ENCODE assay signal across 9 mouse cellular contexts in the genomic region with DNA sequence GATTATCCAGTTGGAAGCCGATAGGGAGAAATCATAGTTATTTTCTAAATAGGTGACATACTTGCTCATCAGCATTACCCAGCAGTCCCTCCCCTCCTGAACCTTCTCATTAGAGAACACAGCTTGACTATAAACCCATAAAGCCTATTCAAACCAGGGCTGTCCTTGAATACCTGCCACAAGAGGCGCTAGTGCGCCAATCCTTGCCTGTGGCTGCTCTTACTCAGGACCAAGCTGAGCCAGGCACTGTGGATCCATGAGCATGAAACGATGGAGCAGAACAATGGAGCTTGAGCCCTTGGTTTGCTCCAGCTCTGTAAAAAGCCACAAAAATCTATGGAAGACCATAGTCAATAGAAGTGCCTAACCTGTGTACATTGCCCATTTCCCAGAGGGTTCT. TPM values are rescaled to one million over a fixed set of nuclear protein-coding genes. Genes with fewer than 3 reads are reported as not detected.
DNase-seq lines count a peak whose midpoint lies in the region; ATAC-seq and TF ChIP-seq lines count a peak whose summit lies in the region.
"Had no signal": no experiment of that assay in that cellular context is flagged by ENCODE, and none has a peak within 500 bp of the region (broad histone marks: within the 10 kb centered on the region; RNA-seq: fewer than 3 reads in every experiment).

No protein-coding gene starts in this region.

- 59% methylated on average over 4 of the region's 4 CpGs for whole genome bisulfite sequencing in heart, adult 2 months
- WGBS in heart, embryonic 10.5 days: 48% methylated on average over 4 of the region's 4 CpGs

- no peak overlapping the region for H3K4me3 ChIP-seq in heart, adult 2 months
- no peak overlapping the region for H3K4me3 ChIP-seq in heart, embryonic 10.5 days
- H3K4me3 ChIP-seq in MEL (ENCODE audit: control insufficient read depth in 1 of 2, insufficient read depth in 1 of 2, low read depth in 2 of 2, low read length in 2 of 2): no peak overlapping the region
- H3K4me3 ChIP-seq: hindbrain, embryonic 15.5 days had no signal

- no peak overlapping the region for H3K27ac ChIP-seq in heart, adult 2 months
- no peak overlapping the region for H3K27ac ChIP-seq in heart, embryonic 10.5 days
- no peak overlapping the region for H3K27ac ChIP-seq in MEL (ENCODE audit: control insufficient read depth, low read depth, low read length)
- H3K27ac ChIP-seq: hindbrain, embryonic 15.5 days had no signal

- H3K9ac ChIP-seq in heart, adult 2 months (ENCODE audit: low read depth, low read length): no peak overlapping the region
- no peak overlapping the region for H3K9ac ChIP-seq in MEL (ENCODE audit: control insufficient read depth, low read depth, low read length, poor library complexity, severe bottlenecking)
- H3K9ac ChIP-seq: hindbrain, embryonic 15.5 days had no signal

- ATAC-seq in granulocyte monocyte progenitor cell, adult 5-6 weeks (replicated peaks; ENCODE audit: poor library complexity, severe bottlenecking): peak; percentile 60
- ATAC-seq in megakaryocyte progenitor cell, adult 5-6 weeks (replicated peaks; ENCODE audit: poor library complexity): peak; percentile 79
- ATAC-seq in erythroid progenitor cell, adult 5-6 weeks (replicated peaks; ENCODE audit: low FRiP score, poor library complexity, severe bottlenecking): no peak

- peak; percentile 59 for TF ChIP-seq CTCF in heart, adult 2 months (IDR thresholded peaks at IDR 0.05)
- TF ChIP-seq CTCF in MEL (IDR thresholded peaks at IDR 0.05 in 2 of 3, conservative IDR thresholded peaks at IDR 0.05 in 1 of 3; ENCODE audit: control insufficient read depth in 1 of 3, insufficient read depth in 1 of 3, low read depth in 2 of 3, low read length in 3 of 3, poor library complexity in 1 of 3, severe bottlenecking in 1 of 3): peak in 1 of 3 experiments; percentile 2; a peak in 1 of 6 replicates

- no peak for TF ChIP-seq POLR2A in heart, adult 2 months (IDR thresholded peaks at IDR 0.05; ENCODE audit: insufficient read depth, low read depth, low read length)
- TF ChIP-seq POLR2A in MEL (IDR thresholded peaks at IDR 0.05; ENCODE audit: control insufficient read depth in 1 of 2, insufficient read depth in 1 of 2, low read depth in 1 of 2, low read length in 2 of 2, poor library complexity in 1 of 2): no peak

- TF ChIP-seq EP300 in heart, adult 2 months (IDR thresholded peaks at IDR 0.05; ENCODE audit: insufficient read depth, low read depth, low read length): no peak
- TF ChIP-seq EP300 in MEL (IDR thresholded peaks at IDR 0.05; ENCODE audit: low read depth in 1 of 2, low read length in 2 of 2): no peak

- peak; percentile 11 to 27 for DNase-seq in heart, adult 2 months
- DNase-seq in heart, embryonic 10.5 days (ENCODE audit: low spot score): no peak
- DNase-seq in MEL (ENCODE audit: low read depth, low spot score): peak; percentile 2
- DNase-seq in cerebellum, postnatal 10 days: peak; percentile 84 to 85
- peak; percentile 26 for DNase-seq in layer of hippocampus, adult 9-11 months

- no peaks in the 10 kb centered on the region for H3K79me2 ChIP-seq in heart, adult 2 months (replicated peaks; ENCODE audit: control insufficient read depth, insufficient read depth, low read length)
- no peaks in the 10 kb centered on the region for H3K79me2 ChIP-seq in MEL (ENCODE audit: control insufficient read depth, insufficient read depth, low read length, poor library complexity)

- no peaks in the 10 kb centered on the region for H3K4me1 ChIP-seq in heart, adult 2 months (ENCODE audit: control insufficient read depth, insufficient read depth, low read length)
- peaks cover 8% of the 10 kb centered on the region for H3K4me1 ChIP-seq in heart, embryonic 10.5 days
- no peaks in the 10 kb centered on the region for H3K4me1 ChIP-seq in MEL (ENCODE audit: control insufficient read depth in 1 of 2, insufficient read depth in 2 of 2, low read length in 2 of 2)

- H3K36me3 ChIP-seq in heart, adult 2 months (ENCODE audit: control insufficient read depth, insufficient read depth, low read length): no peaks in the 10 kb centered on the region
- no peaks in the 10 kb centered on the region for H3K36me3 ChIP-seq in heart, embryonic 10.5 days
- H3K36me3 ChIP-seq in MEL (ENCODE audit: control insufficient read depth in 1 of 2, insufficient read depth in 2 of 2, low read length in 2 of 2): no peaks in the 10 kb centered on the region
- H3K36me3 ChIP-seq: hindbrain, embryonic 15.5 days had no signal

- H3K27me3 ChIP-seq in heart, adult 2 months (ENCODE audit: control insufficient read depth, insufficient read depth, low read length): no peaks in the 10 kb centered on the region
- no peaks in the 10 kb centered on the region for H3K27me3 ChIP-seq in heart, embryonic 10.5 days (ENCODE audit: insufficient read depth, poor library complexity, severe bottlenecking)
- H3K27me3 ChIP-seq in MEL (ENCODE audit: control insufficient read depth in 1 of 2, insufficient read depth in 2 of 2, low read length in 2 of 2): no peaks in the 10 kb centered on the region
- H3K27me3 ChIP-seq: hindbrain, embryonic 15.5 days had no signal

- TF ChIP-seq RAD21 in MEL (IDR thresholded peaks at IDR 0.05; ENCODE audit: low read depth, low read length): no peak

- intact Hi-C loops in heart, adult 2 months (cut with DNase I): no loop called here

- no peaks in the 10 kb centered on the region for H3K9me3 ChIP-seq in heart, embryonic 10.5 days
- no peaks in the 10 kb centered on the region for H3K9me3 ChIP-seq in MEL (replicated peaks; ENCODE audit: insufficient read depth, low read length)
- H3K9me3 ChIP-seq: hindbrain, embryonic 15.5 days had no signal

TF ChIP-seq in MEL, 35 proteins besides CTCF, POLR2A, EP300 and RAD21:
- TF ChIP-seq TAL1 (IDR thresholded peaks at IDR 0.05; ENCODE audit: low read length) (no peak), CHD2 (IDR thresholded peaks at IDR 0.05; ENCODE audit: low read length) (no peak), KAT2A (conservative IDR thresholded peaks at IDR 0.05; ENCODE audit: low read depth, low read length) (no peak), GATA1 (IDR thresholded peaks at IDR 0.05; ENCODE audit: low read depth, low read length) (no peak), POLR2AphosphoS2 (IDR thresholded peaks at IDR 0.05; ENCODE audit: low read length) (no peak), MYC (IDR thresholded peaks at IDR 0.05; ENCODE audit: low read depth, low read length) (no peak), MAFK (IDR thresholded peaks at IDR 0.05; ENCODE audit: borderline replicate concordance, low read depth, low read length) (no peak), NRF1 (IDR thresholded peaks at IDR 0.05; ENCODE audit: insufficient read depth, low read depth, low read length, poor library complexity, severe bottlenecking) (no peak)

RNA-seq across cellular contexts. Expression of gene D7Ertd443e, which starts 7.2 kb away (rescaled TPM):
- total RNA-seq in heart, adult 2 months (2021): 1 to 10 TPM; 3.5 to 6.1 TPM
- 0.70 and 1.5 TPM in 2 replicates for polyA plus RNA-seq in heart, adult 2 months (2012; rRNA removed)
- 0.09 TPM in 1 of 2 replicates, not detected in the other for polyA plus RNA-seq in heart, embryonic 10.5 days (2016; fragmentation: Nextera tagmentation; extraction: Ambion mirVana)
- total RNA-seq in MEL (2012; rRNA removed): not detected in 2 replicates
- not detected for polyA plus RNA-seq in MEL (2012; ENCODE audit: insufficient read depth in 1 of 2, insufficient read length in 2 of 2, low read depth in 1 of 2, low replicate concordance in 2 of 2, missing spikeins in 1 of 2)
- not detected in 2 replicates for total RNA-seq in granulocyte monocyte progenitor cell, adult 5-6 weeks (2014; fragmentation: Nextera tagmentation)
- total RNA-seq in granulocyte monocyte progenitor cell, adult 5-6 weeks (2017): not detected in 2 replicates
- total RNA-seq in megakaryocyte progenitor cell, adult 5-6 weeks (2015): not detected in 2 replicates
- total RNA-seq in megakaryocyte progenitor cell, adult 5-6 weeks (2017): not detected in 2 replicates
- total RNA-seq in erythroid progenitor cell, adult 5-6 weeks (2015; ENCODE audit: low replicate concordance): not detected in 2 replicates
- not detected in 2 replicates for total RNA-seq in erythroid progenitor cell, adult 5-6 weeks (2017; ENCODE audit: low replicate concordance)
